Mouse (Mus musculus) c-Kit-positive CD71-positive TER-119-negative erythroid progenitor cells, embryonic 14.5 days (primary cell): ENCODE data around the gene Mcm9.
"Not testable (repeated sequence)": the region's sequence is repeated elsewhere in the genome, so short reads cannot be mapped to it uniquely, and the experiment has no call there.

Source experiments
- DNase-seq: peaks from one replicate; pipeline ENCODE4 v3.0.0-alpha.2; 2013; ENCODE audit warnings: low read depth

Mcm9 gene

GRCm38 (mm10) chr10:53499518-53499917 lies 130.7 kb downstream of the Mcm9 start:
- no peak for DNase-seq

GRCm38 (mm10) chr10:53495349-53495748 lies 134.9 kb downstream of the Mcm9 start:
- DNase-seq: not testable (repeated sequence)

DNA sequence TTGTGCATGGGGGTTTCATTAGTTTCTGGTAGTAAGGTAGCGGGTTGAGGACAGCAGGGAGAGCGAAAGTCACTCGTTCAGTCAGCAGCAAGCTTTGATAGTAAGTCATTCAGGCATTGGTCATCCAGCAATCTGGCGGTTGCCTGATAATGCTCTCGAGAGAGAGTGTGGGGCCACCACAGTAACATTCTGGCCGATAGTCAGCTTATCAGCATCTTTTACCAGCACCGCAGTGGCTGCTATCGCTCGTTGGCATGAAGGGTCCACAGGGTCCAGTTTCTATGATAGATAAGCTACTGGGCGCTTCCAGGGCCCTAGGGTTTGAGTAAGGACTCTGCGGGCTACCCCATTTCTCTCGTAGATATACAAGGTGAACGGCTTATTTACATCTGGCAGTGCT lies 136.3 kb downstream of the Mcm9 start:
- DNase-seq: no peak
